Mouse (Mus musculus) kidney, embryonic 14.5 days (tissue): ENCODE measurements at regions not wholly inside any gene's neighbourhood (a gene's known extent, or its start where the extent isn't known, plus 50 kb on each side); places are given as distances from the start of the nearest gene placed in this dataset.

Experiments
- ATAC-seq: fragments of 200-750 bp; cut with Nextera tagmentation; 2 replicates; pipeline ENCODE4 v1.8.0; 2017; ENCODE audit warnings: moderate number of reproducible peaks, mild to moderate bottlenecking, moderate TSS enrichment, moderate library complexity; ENCODE audit not compliant: low FRiP score, low TSS enrichment
- H3K27ac ChIP-seq: fragments of 300-500 bp; sonication (generic); 2 replicates; pipeline ENCODE4 v1.5.1; 2014; ENCODE audit warnings: low read depth, mild to moderate bottlenecking, low read length, moderate library complexity, mixed read lengths
- H3K27me3 ChIP-seq: fragments of 300-500 bp; sonication (generic); 2 replicates; pipeline ENCODE4 v1.6.1; 2014; ENCODE audit warnings: mild to moderate bottlenecking, low read length; ENCODE audit not compliant: control insufficient read depth, insufficient read depth
- H3K36me3 ChIP-seq: fragments of 300-500 bp; sonication (generic); 2 replicates; pipeline ENCODE4 v1.6.1; 2014; ENCODE audit warnings: low read length, mixed read lengths; ENCODE audit not compliant: control insufficient read depth, insufficient read depth
- H3K4me1 ChIP-seq: fragments of 300-500 bp; sonication (generic); 2 replicates; pipeline ENCODE4 v1.6.1; 2014; ENCODE audit warnings: low read length, mixed read lengths; ENCODE audit not compliant: control insufficient read depth, insufficient read depth
- H3K4me2 ChIP-seq: fragments of 300-500 bp; sonication (generic); replicated peaks from 2 replicates; pipeline ENCODE4 v1.6.1; 2014; ENCODE audit warnings: low read depth, mild to moderate bottlenecking, low read length
- H3K4me3 ChIP-seq: fragments of 300-500 bp; sonication (generic); 2 replicates; pipeline ENCODE4 v1.5.1; 2014; ENCODE audit warnings: mild to moderate bottlenecking, low read length
- H3K9ac ChIP-seq: fragments of 300-500 bp; sonication (generic); 2 replicates; pipeline ENCODE4 v1.6.1; 2014; ENCODE audit warnings: low read depth, mild to moderate bottlenecking, low read length, moderate library complexity
- H3K9me3 ChIP-seq: fragments of 300-500 bp; sonication (generic); 2 replicates; pipeline ENCODE4 v1.6.1; 2016; ENCODE audit warnings: low read length; ENCODE audit not compliant: control insufficient read depth
- WGBS: fragments of 180-500 bp; shearing (Covaris S2); extraction: QIAGEN DNeasy Blood & Tissue Kit; methylation state at CpG from one replicate; pipeline ENCODE4 v1.1.7; 2014; 5-methylcytosine and 5-hydroxymethylcytosine counted together

DNA sequence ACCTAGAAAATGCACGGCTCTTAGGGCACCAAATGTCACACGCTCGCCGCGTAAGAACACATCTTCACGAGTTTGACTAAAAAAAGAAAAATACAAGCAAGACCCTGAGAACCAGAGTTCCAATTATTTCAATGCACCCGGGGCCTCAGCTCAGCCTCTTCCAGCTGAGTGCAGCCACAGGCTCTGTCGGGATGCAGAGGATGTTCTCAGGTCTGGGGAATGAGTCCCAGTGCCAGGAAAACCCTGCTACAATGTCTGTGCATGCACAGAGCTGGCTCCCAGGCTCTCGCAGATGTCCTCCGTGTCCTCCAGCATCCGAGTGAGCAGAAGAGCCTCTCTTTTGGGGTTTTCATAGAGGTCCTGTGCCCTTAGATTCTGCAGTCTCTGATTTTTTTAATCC lies 219.1 kb downstream of the Fndc1 start:
- 74% methylated on average over 11 of the region's 11 CpGs for WGBS
- H3K27me3 ChIP-seq: no peaks in the 10 kb centered on the region
- no peak overlapping the region for H3K27ac ChIP-seq
- no peak overlapping the region for H3K9ac ChIP-seq
- ATAC-seq: no peak
- no peaks in the 10 kb centered on the region for H3K36me3 ChIP-seq
- no peaks in the 10 kb centered on the region for H3K9me3 ChIP-seq
- no peak overlapping the region for H3K4me3 ChIP-seq
- no peak overlapping the region for H3K4me2 ChIP-seq
- no peaks in the 10 kb centered on the region for H3K4me1 ChIP-seq

DNA sequence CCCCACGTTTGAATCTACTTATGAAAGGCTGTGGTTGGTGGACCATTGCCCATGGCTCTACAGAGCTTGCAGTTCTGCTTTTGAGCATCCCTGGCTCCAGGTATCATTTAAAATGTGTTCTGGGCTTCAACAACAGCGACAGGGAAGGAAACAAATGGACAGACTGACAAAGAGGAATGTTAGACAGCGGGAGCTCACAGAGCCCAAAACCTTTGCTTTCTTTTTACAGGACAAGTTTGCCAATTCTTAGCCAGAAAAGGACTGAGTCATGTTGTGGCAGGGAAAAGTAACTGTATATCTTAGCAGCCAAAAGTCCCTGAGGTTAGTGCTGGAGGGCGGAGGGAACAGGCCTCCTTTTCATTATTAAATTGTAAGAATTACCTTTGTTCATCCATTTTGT lies 219.7 kb downstream of the Fndc1 start:
- Histone ChIP-seq H3K4me3 (no peak overlapping the region), H3K4me2 (no peak overlapping the region), H3K9ac (no peak overlapping the region), H3K27ac (no peak overlapping the region), H3K9me3 (no peaks in the 10 kb centered on the region), H3K4me1 (no peaks in the 10 kb centered on the region), H3K27me3 (no peaks in the 10 kb centered on the region), H3K36me3 (no peaks in the 10 kb centered on the region)
- WGBS: 84% methylated on average over 4 of the region's 4 CpGs
- no peak for ATAC-seq

DNA sequence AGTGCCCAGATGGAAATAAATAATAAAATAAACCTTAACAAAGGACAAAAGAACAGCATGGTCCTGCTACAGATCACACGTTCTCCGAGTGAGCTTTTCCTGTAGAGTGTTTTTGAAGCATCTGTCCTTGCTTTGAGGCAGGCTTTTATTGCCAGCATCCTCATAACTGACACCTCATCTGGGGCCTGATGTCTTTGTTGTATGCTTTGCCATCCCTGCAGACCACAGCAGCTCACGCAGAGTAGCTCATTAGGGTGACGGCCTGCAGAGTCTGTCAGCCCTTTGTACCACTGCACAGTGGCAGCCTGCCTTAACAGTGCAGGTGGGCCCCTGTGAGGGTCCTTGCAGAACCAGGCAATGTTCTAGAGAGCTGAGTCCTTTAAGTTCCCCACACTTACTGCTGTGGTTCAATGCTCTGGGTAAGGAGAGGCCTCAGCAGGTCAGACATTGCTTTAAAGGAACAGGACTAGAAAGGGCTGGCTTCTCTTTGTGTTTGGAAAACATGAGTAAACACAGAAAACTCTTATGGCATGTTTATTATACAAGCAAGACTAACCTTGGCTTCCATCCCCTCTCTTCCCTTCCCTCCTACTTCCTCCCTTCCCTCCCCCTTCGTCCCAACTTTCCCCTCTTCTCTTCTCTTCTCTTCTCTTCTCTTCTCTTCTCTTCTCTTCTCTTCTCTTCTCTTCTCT lies 219.7 kb upstream of the Unc93a2 start:
- ATAC-seq: no peak
- Histone ChIP-seq H3K4me3 (no peak overlapping the region), H3K27me3 (no peaks in the 10 kb centered on the region), H3K36me3 (no peaks in the 10 kb centered on the region), H3K4me1 (no peaks in the 10 kb centered on the region), H3K9me3 (no peaks in the 10 kb centered on the region), H3K27ac (no peak overlapping the region), H3K4me2 (no peak overlapping the region), H3K9ac (no peak overlapping the region)
- WGBS: 38% methylated on average over 5 of the region's 5 CpGs

DNA sequence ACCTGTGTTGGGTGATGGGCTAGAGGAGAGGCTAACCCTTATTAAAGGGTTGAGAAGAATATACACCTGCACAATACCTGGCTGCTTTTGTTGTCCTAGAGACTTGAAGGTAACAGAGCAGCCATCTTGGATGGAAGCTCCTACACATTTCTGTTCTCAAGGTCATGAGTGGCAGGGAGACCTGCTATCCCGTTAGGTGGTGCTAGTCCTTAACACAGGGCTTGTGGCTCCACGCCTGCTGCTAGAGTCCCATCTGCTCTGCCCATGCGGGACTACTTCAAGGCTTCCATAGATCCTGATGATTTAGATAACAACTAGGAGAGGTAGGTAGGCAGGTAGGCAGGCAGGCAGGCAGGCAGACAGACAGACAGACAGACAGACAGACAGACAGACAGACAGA lies 218.8 kb upstream of the Unc93a2 start:
- ATAC-seq: no peak
- Histone ChIP-seq H3K36me3 (no peaks in the 10 kb centered on the region), H3K9ac (no peak overlapping the region), H3K27ac (no peak overlapping the region), H3K4me3 (no peak overlapping the region), H3K9me3 (no peaks in the 10 kb centered on the region), H3K4me2 (no peak overlapping the region), H3K4me1 (no peaks in the 10 kb centered on the region), H3K27me3 (no peaks in the 10 kb centered on the region)
- 89% methylated on average over 3 of the region's 3 CpGs for WGBS

DNA sequence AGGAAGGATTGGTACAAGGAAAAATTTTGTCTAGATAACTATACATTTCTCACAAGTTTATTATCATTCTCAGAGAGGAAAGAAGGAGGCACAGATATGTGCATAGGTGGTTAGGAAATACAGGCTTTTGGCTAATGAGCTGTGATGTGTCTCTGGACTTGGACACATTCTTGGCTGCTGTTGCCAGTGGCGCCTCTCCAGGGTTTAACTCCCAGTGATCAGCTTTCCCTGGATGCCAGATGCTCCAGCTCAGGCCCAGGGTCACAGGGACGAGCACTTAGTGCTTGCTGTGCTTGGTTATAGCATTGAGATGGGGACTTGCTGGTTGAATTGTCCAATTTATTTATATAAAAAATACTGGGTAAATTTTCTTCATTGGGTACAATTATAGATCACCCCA lies 215.3 kb upstream of the Unc93a2 start:
- ATAC-seq: no peak

DNA sequence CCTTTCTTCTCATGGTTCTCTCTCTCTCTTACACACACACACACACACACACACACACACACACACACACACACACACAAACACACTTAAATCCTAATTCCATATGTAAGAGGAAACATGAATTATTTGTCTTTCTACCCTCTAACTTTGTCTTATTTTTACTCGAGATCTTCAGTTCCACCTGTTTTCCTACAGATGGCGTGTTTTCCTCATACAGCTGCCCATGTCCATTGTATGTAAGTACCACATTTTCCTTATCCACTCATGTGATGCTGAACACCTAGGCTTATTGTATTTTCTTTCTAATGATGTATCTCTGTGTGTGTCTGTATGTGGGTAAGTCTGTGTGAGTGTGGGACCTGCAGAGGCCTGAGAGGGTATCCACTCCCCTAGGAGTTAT lies 212.2 kb upstream of the Unc93a2 start:
- ATAC-seq: no peak
- Histone ChIP-seq H3K27me3 (no peaks in the 10 kb centered on the region), H3K9me3 (no peaks in the 10 kb centered on the region), H3K4me1 (no peaks in the 10 kb centered on the region), H3K4me2 (no peak overlapping the region), H3K27ac (no peak overlapping the region), H3K36me3 (no peaks in the 10 kb centered on the region), H3K4me3 (no peak overlapping the region), H3K9ac (no peak overlapping the region)
- WGBS: 58% methylated on average over 2 of the region's 2 CpGs

More for the DNA sequence above, 215.3 kb upstream of the Unc93a2 start:
- H3K27ac ChIP-seq: no peak overlapping the region
- H3K4me3 ChIP-seq: no peak overlapping the region
- H3K9ac ChIP-seq: no peak overlapping the region
- WGBS: 50% methylated on average over 2 of the region's 2 CpGs
- H3K27me3 ChIP-seq: no peaks in the 10 kb centered on the region
- H3K4me2 ChIP-seq: no peak overlapping the region
- H3K4me1 ChIP-seq: no peaks in the 10 kb centered on the region
- H3K9me3 ChIP-seq: no peaks in the 10 kb centered on the region
- H3K36me3 ChIP-seq: no peaks in the 10 kb centered on the region

DNA sequence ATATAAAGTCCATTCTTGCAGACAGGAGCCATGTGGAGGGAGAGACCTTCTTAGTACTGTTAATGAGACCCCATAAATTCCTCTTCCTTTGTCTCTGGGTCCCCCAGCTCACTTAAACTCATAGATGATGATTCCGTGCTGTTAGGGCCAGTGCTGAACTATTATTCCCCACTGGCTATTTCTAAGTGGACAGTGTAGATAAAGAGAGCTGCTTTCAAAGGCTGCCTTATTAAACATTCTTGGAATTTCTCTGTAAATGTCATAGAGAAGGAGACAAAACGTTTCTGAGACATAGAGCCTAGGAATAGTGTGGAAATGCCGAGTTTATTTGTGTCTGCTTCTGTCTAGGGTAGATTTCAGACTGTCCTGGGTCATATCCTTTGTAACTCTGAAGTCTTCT lies 209.5 kb upstream of the Unc93a2 start:
- ATAC-seq: no peak
- H3K36me3 ChIP-seq: no peaks in the 10 kb centered on the region
- WGBS: 45% methylated on average over 3 of the region's 3 CpGs

DNA sequence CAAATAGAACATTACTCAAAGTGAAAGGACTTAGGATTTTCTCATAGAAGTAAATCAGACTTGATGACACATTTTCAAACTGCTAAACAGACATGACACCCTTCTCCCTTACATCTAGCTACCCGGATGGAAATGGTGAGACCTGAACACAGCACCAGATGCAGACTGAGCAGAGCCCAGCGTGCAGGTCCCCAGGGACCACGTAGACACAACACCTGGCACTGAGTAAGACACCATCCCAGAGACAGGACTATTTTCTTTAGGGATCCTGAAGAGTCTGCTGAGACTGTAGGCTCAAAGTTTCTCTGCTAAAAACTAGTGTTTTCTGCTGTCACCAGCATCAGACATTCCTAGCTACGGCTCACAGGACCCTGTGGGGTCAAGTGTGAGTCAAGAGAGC lies 207.2 kb upstream of the Unc93a2 start:
- no peak overlapping the region for H3K4me2 ChIP-seq
- no peak overlapping the region for H3K9ac ChIP-seq
- WGBS: 69% methylated on average over 4 of the region's 4 CpGs
- no peaks in the 10 kb centered on the region for H3K9me3 ChIP-seq
- no peak for ATAC-seq
- H3K27ac ChIP-seq: no peak overlapping the region
- H3K36me3 ChIP-seq: no peaks in the 10 kb centered on the region
- no peaks in the 10 kb centered on the region for H3K27me3 ChIP-seq
- H3K4me3 ChIP-seq: no peak overlapping the region
- no peaks in the 10 kb centered on the region for H3K4me1 ChIP-seq

More for the DNA sequence above, 209.5 kb upstream of the Unc93a2 start:
- Histone ChIP-seq H3K9ac (no peak overlapping the region), H3K4me1 (no peaks in the 10 kb centered on the region), H3K4me3 (no peak overlapping the region), H3K27ac (no peak overlapping the region), H3K9me3 (no peaks in the 10 kb centered on the region), H3K4me2 (no peak overlapping the region), H3K27me3 (no peaks in the 10 kb centered on the region)

DNA sequence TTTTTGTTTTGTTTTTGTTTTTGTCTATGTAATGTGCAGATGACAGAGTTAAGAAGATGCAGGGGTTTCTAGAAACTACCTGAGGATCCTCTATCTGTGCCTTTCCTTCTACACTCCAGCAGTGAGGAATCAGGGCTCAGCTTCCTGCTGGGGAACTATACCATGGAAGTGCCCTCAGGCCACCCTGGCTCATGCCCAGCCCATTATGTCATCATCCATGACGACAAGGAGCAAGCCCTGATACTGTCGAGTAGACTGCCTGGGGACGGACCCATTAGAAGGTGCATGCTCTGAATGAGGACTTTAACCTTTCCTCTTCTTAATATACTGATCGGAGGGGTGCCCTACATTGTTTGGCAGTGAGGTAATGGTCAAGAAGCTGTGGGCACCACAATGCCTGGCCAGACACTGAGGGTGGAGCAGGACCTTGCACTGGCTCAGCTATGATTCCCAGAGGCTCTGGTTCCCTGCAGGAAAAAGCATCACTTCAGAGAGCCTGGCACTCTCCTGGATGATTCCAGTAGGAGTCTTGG lies 197.7 kb upstream of the Unc93a2 start:
- H3K27ac ChIP-seq: no peak overlapping the region
- 76% methylated on average over 4 of the region's 4 CpGs for WGBS
- H3K4me1 ChIP-seq: no peaks in the 10 kb centered on the region
- no peaks in the 10 kb centered on the region for H3K27me3 ChIP-seq
- no peaks in the 10 kb centered on the region for H3K9me3 ChIP-seq
- no peak overlapping the region for H3K9ac ChIP-seq
- no peaks in the 10 kb centered on the region for H3K36me3 ChIP-seq
- ATAC-seq: no peak
- H3K4me2 ChIP-seq: no peak overlapping the region
- H3K4me3 ChIP-seq: no peak overlapping the region
